Mouse (Mus musculus): ENCODE measurements around the gene Rhbdd1. TPM values are rescaled to one million over a fixed set of nuclear protein-coding genes. Genes with fewer than 3 reads are reported as not detected.

The Rhbdd1 gene
- polyA plus RNA-seq, 1 experiment from 2014 or later: 8.8 TPM

DNA sequence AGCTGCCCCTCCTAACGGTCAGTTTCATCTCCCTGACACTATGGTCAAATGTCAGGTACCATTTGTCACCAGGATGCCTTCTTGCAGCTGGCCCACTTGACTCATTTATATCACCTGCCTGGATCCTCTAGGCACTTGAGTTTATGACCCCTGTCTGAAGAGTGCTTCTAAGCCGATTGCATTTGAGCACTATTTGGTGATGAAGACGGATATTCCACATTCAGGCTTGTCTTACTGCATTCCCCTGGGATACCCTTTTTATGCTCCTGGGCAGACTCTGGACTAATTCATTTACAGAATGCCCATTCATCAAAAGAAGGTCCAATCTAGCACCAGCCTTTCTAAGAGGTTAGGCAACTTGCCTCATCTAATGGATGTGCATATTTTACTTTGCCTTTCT is 11.8 kb upstream of the Rhbdd1 start:
- no peaks in the 10 kb centered on the region for H3K27me3 ChIP-seq (ENCODE audit: low read depth, poor library complexity, severe bottlenecking)
- 90% methylated on average over 3 of the region's 3 CpGs for WGBS
- H3K4me3 ChIP-seq: no peak overlapping the region
- H3K9me3 ChIP-seq (replicated peaks): no peaks in the 10 kb centered on the region
- DNase-seq (ENCODE audit: low spot score): no peak
- H3K4me1 ChIP-seq: no peaks in the 10 kb centered on the region
- no peaks in the 10 kb centered on the region for H3K36me3 ChIP-seq
- no peak overlapping the region for H3K27ac ChIP-seq (replicated peaks)

DNA sequence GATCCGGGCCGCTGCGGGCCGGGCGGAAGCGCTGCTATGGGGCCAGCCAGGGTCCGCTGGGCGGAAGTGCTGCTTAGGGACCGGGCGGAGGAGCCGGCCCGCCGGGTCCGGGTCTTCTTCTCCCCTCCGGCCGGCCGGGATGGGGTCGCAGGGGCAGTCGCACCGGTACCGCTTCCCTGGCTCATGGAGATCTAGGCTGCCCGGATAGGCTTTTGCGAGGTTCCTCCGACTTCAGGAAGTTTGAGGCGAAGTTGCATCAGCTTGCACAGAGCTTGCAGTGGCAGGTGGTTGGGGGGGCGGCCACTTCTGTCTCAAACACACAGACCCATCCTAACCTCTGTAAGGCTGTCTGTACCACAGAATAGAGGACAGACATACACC is 484 bp downstream of the Rhbdd1 start:
- Histone ChIP-seq H3K9me3 (replicated peaks) (no peaks in the 10 kb centered on the region), H3K27me3 (ENCODE audit: low read depth, poor library complexity, severe bottlenecking) (peaks cover 11% of the 10 kb centered on the region; the same call in 1 of the 2 replicates), H3K27ac (replicated peaks) (peak overlapping the region; percentile 97), H3K4me3 (peak overlapping the region; percentile 89), H3K4me1 (peaks cover 38% of the 10 kb centered on the region), H3K36me3 (no peaks in the 10 kb centered on the region)
- no peak for DNase-seq (ENCODE audit: low spot score)
- WGBS: under 1% methylated on average over 26 of the region's 26 CpGs

DNA sequence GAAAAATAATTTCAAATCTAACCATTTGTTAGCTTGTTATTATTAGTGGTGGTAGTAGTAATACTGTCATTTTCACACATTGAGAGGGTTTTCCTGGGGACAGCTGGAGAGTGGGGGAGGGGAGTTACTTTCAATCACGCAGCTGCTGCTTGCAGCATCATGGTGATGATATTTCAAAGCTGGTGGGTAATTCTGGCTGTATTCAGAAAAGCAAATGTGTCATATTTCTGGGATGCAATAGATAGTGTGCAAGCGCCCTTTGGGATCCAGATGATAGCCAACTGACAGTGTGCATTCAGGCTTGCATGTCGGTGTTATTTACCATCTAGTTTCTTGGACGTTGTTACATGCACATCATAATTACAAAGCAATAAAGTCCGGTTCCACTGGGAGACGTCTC is 4.2 kb downstream of the Rhbdd1 start:
- WGBS: 81% methylated on average over 6 of the region's 6 CpGs
- H3K4me3 ChIP-seq: no peak overlapping the region
- H3K36me3 ChIP-seq: no peaks in the 10 kb centered on the region
- peaks cover 48% of the 10 kb centered on the region for H3K4me1 ChIP-seq
- no peaks in the 10 kb centered on the region for H3K27me3 ChIP-seq (ENCODE audit: low read depth, poor library complexity, severe bottlenecking)
- DNase-seq (ENCODE audit: low spot score): no peak
- peak overlapping the region; percentile 33 for H3K27ac ChIP-seq (replicated peaks)
- H3K9me3 ChIP-seq (replicated peaks): no peaks in the 10 kb centered on the region

DNA sequence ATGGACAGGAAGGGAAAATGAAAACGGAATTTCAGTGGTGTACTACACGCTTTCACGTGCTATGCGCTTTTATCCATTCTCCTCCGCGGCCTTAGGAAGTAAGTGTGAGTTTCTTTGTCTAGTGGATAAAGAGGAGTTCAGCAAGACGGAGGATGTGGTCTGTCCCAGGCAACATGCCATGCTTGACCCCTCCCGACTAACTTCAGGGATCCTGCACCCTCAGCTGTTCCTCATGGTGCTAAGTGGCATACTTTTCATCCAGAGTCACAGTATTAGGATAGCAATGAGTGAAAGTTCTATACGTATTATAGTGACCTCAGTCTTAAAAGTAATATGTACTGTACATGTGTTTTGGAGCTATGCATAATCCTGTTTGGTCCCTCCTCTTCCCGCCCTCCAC is 4.6 kb downstream of the Rhbdd1 start:
- no peak overlapping the region for H3K4me3 ChIP-seq
- no peaks in the 10 kb centered on the region for H3K36me3 ChIP-seq
- DNase-seq (ENCODE audit: low spot score): no peak
- peaks cover 45% of the 10 kb centered on the region for H3K4me1 ChIP-seq
- H3K9me3 ChIP-seq (replicated peaks): no peaks in the 10 kb centered on the region
- H3K27me3 ChIP-seq (ENCODE audit: low read depth, poor library complexity, severe bottlenecking): no peaks in the 10 kb centered on the region
- peak overlapping the region; percentile 33 for H3K27ac ChIP-seq (replicated peaks)
- whole genome bisulfite sequencing: 77% methylated on average over 10 of the region's 10 CpGs

DNA sequence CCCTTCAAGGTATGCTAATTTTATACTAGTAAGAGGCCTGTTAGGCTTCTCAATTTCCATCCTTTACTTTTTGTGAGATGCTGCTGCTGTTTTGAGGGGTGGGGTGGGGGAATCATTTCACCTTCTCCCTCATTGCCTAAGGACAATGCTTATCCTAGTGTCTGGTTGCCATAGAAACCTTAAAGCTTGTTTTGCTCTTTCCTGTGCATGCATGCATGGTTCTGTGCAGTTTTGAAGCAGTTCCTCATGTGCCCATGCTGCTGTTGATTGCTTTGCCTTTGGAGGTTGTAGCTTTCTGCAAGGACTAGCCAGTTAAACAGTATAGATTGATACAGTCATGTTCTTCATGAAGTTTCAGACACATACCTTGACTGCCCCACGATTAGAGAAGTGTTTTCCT is 5.2 kb downstream of the Rhbdd1 start:
- H3K27me3 ChIP-seq (ENCODE audit: low read depth, poor library complexity, severe bottlenecking): no peaks in the 10 kb centered on the region
- no peaks in the 10 kb centered on the region for H3K36me3 ChIP-seq
- H3K4me3 ChIP-seq: no peak overlapping the region
- WGBS: 73% methylated on average over 1 of the region's 1 CpGs
- no peak overlapping the region for H3K27ac ChIP-seq (replicated peaks)
- H3K9me3 ChIP-seq (replicated peaks): no peaks in the 10 kb centered on the region
- no peak for DNase-seq (ENCODE audit: low spot score)
- peaks cover 41% of the 10 kb centered on the region for H3K4me1 ChIP-seq

DNA sequence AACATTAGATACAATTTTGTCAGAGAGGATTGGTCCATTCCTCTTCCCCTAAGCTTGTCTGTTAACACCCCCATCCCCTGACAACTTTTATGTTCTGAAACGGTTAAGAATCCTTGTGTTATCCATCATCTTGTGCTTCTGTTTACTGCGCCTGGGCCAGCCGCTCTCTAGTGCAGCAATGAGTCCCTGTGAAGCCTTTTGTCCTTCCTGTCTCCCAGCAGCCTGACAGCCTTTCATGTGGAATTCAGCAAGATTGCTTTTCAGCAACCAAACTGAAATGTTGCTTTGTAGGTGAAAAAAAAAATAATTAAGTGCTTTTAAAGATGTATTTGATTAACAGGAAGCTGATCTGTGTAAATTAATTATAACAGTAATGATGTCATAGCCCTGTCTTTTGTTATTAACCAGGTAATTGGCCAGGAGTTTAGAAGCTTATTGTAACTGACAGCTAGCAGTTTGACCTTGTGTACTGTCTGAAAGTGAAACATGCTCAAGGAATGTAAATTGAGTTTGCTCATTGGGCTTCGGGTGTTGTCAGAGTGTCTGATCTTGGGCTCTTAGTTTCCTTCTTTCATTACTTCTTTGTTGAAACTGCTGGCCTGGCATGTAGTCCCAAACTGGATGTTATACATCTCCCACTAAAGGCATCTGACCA is 8.0 kb downstream of the Rhbdd1 start:
- Histone ChIP-seq H3K27ac (replicated peaks) (no peak overlapping the region), H3K4me1 (peaks cover 30% of the 10 kb centered on the region), H3K4me3 (no peak overlapping the region), H3K27me3 (ENCODE audit: low read depth, poor library complexity, severe bottlenecking) (no peaks in the 10 kb centered on the region), H3K9me3 (replicated peaks) (no peaks in the 10 kb centered on the region), H3K36me3 (no peaks in the 10 kb centered on the region)
- no peak for DNase-seq (ENCODE audit: low spot score)
- 59% methylated on average over 4 of the region's 4 CpGs for WGBS

DNA sequence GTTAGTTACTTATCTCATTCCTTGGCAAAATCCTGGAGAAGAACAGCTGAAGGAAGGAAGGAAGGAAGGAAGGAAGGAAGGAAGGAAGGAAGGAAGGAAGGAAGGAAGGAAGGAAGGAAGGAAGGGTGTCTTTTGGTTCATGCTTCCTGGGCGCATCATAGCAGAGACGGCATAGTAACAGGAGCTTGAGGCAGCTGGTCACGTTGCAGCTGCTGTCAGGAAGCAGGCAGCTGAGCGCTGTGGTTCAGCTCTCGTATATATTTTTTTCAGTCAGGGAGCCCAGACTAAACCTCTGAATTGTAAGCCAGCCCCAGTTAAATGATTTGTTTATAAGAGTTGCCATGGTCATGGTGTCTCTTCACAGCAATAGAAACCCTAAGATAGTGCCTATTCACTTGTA is 9.9 kb downstream of the Rhbdd1 start:
- DNase-seq (ENCODE audit: low spot score): no peak
- no peaks in the 10 kb centered on the region for H3K36me3 ChIP-seq
- H3K4me1 ChIP-seq: peaks cover 27% of the 10 kb centered on the region
- no peaks in the 10 kb centered on the region for H3K27me3 ChIP-seq (ENCODE audit: low read depth, poor library complexity, severe bottlenecking)
- H3K9me3 ChIP-seq (replicated peaks): no peaks in the 10 kb centered on the region
- H3K4me3 ChIP-seq: no peak overlapping the region
- WGBS: 91% methylated on average over 5 of the region's 5 CpGs
- no peak overlapping the region for H3K27ac ChIP-seq (replicated peaks)

DNA sequence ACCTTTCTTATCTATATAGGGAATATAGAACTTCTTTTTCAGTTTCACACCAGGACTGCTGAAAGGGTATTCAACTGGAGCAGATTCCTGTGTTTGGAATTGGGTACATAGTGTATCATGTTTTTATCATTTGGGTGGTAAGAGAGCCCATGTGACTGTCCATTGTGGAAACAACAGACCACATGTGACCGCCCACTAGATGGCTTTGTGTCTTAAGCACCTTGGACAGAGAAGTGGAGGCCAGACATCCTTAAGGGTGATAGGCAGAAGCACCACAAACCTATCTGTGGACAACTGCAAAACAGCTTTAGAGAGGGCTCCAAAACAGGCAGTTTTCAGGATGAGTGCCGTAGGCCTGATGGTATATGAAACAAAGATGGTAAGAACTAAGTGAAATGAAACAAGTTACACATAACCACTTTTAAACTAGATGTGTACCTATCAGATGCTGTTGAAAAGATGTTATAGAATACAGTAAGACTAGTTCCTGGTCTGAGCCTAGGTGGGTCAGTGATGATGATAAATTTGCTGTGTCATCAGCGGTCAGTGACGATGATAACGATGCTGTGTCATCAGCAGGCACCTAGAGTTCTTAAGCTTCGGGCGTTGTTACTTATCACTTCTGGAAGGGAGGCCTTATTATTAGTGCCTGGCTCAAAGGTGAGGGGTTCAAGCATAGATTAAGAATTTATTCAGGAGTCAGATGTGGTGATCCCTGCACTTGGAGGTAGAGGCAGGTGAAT is 12.0 kb downstream of the Rhbdd1 start:
- WGBS: 94% methylated on average over 7 of the region's 7 CpGs

DNA sequence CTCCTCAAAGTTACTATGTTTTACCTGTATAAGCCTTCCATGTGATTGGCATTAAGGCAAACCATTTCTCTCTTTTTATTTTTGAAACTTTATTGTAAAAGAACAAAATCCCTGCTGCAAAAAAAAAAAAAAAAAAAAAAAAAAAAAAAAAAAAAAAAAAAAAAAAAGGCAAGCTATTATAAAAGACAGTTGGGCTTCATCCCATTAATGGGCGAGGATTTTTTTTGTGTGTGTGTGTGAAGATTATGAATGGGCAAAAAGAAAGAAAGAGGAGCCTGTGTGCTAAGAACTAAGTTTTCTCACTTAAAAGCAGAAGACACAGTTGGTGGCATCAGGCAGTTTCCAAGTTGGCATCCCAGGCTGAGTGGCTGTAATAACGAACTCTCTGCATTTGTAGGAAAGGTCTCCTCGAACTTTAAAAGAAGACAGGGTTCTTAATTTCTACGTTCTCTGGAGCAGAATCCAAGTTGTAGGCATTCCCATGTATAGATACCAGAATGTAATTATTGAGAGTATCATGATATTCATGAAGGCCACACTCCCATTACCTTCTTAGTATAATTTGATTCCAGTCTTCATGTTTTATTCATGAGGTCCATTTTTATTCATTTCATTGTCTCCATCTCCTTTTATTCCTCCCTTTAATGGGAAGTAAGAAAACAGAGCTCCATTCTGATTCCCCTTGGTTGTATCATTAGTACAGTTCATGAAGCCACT is 13.1 kb downstream of the Rhbdd1 start:
- no peak for DNase-seq (ENCODE audit: low spot score)
- Histone ChIP-seq H3K9me3 (replicated peaks) (no peaks in the 10 kb centered on the region), H3K4me1 (peaks cover 13% of the 10 kb centered on the region), H3K36me3 (no peaks in the 10 kb centered on the region), H3K27me3 (ENCODE audit: low read depth, poor library complexity, severe bottlenecking) (no peaks in the 10 kb centered on the region), H3K4me3 (no peak overlapping the region), H3K27ac (replicated peaks) (no peak overlapping the region)
- WGBS: 74% methylated on average over 4 of the region's 4 CpGs

More for the DNA sequence above, 12.0 kb downstream of the Rhbdd1 start:
- no peak overlapping the region for H3K4me3 ChIP-seq
- H3K4me1 ChIP-seq: peaks cover 21% of the 10 kb centered on the region
- H3K27me3 ChIP-seq (ENCODE audit: low read depth, poor library complexity, severe bottlenecking): no peaks in the 10 kb centered on the region
- H3K27ac ChIP-seq (replicated peaks): no peak overlapping the region
- DNase-seq (ENCODE audit: low spot score): no peak
- H3K9me3 ChIP-seq (replicated peaks): no peaks in the 10 kb centered on the region
- no peaks in the 10 kb centered on the region for H3K36me3 ChIP-seq

DNA sequence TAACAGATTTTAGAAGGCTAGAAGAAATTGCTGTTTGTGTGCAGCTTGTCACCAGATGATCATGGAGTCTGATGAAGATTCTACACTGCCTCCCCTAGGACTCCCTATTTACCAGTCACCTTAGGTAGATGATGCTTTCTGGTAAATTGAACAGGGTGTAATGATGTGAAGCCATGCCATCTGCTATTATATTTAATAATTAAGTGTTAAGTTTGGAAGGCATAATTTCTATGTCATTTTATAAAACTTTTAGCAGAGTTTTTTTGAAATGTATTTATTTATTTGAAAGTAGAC is 13.6 kb downstream of the Rhbdd1 start:
- H3K4me1 ChIP-seq: peaks cover 11% of the 10 kb centered on the region
- H3K27ac ChIP-seq (replicated peaks): no peak overlapping the region
- no peak for DNase-seq (ENCODE audit: low spot score)
- H3K4me3 ChIP-seq: no peak overlapping the region
- H3K9me3 ChIP-seq (replicated peaks): no peaks in the 10 kb centered on the region
- H3K36me3 ChIP-seq: no peaks in the 10 kb centered on the region
- no peaks in the 10 kb centered on the region for H3K27me3 ChIP-seq (ENCODE audit: low read depth, poor library complexity, severe bottlenecking)

DNA sequence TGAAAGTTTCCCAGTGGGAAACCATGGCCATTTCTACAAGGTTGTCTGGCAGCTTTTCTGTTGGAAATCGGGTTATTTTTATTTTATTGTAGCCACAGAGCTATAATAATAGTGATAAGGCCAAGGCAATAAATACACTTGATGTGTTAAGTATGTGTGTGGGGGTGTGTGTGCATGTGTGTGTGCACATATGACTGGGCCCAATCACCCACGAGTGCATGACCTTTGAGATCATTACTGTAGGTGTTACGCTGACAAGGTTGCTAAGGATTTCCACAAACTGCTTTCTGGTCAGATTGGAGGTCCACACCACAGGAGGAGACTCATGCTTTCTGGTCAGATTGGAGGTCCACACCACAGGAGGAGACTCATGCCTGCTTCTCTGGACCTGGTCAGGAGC is 18.3 kb downstream of the Rhbdd1 start:
- Histone ChIP-seq H3K9me3 (replicated peaks) (no peaks in the 10 kb centered on the region), H3K4me1 (peaks cover 17% of the 10 kb centered on the region), H3K27ac (replicated peaks) (no peak overlapping the region), H3K4me3 (no peak overlapping the region), H3K27me3 (ENCODE audit: low read depth, poor library complexity, severe bottlenecking) (no peaks in the 10 kb centered on the region), H3K36me3 (no peaks in the 10 kb centered on the region)
- WGBS: 94% methylated on average over 3 of the region's 3 CpGs
- no peak for DNase-seq (ENCODE audit: low spot score)

DNA sequence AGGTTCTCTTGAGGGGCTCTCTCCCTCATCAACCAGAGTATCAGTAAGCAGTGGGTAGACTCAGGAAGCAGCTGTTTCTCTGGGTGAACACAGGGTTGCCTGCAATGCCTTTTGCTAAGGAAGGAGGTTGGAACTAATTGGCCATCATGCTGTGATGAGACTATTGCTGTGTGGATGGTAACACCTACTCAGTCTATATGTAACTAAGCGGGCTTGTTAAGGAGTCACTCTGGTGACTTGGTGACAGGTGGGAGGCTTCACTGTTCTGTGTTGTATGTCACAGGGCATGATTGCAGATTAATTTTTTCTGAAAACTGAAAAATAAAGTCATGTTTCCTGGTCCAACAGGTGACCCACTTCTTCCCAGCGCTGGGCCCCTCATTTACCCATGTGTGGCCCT is 36.8 kb downstream of the Rhbdd1 start:
- no peak overlapping the region for H3K27ac ChIP-seq (replicated peaks)
- no peak overlapping the region for H3K4me3 ChIP-seq
- H3K36me3 ChIP-seq: no peaks in the 10 kb centered on the region
- no peaks in the 10 kb centered on the region for H3K4me1 ChIP-seq
- 94% methylated on average over 2 of the region's 2 CpGs for WGBS
- no peaks in the 10 kb centered on the region for H3K27me3 ChIP-seq (ENCODE audit: low read depth, poor library complexity, severe bottlenecking)
- DNase-seq (ENCODE audit: low spot score): no peak
- no peaks in the 10 kb centered on the region for H3K9me3 ChIP-seq (replicated peaks)

DNA sequence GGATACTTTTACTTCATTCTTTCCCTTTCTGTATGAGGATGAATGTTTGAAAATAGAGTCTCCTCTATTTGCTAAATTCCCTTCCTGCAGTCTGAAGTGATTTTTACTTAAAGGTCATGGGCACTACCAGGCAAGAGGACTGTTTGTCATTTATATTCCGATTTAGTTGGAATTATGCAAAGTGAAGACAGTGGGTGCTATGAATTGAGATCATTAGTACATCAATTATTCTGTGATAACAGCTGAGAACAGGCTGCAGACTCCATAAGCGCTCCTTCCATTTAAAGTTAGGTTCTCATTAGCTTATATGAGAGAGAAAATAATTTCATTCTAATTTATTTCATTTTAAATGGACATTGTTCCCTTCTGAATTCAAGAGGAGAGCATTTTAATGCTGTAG is 37.5 kb downstream of the Rhbdd1 start:
- WGBS: 92% methylated on average over 2 of the region's 2 CpGs
- Histone ChIP-seq H3K4me1 (no peaks in the 10 kb centered on the region), H3K27me3 (ENCODE audit: low read depth, poor library complexity, severe bottlenecking) (no peaks in the 10 kb centered on the region), H3K36me3 (no peaks in the 10 kb centered on the region), H3K9me3 (replicated peaks) (no peaks in the 10 kb centered on the region), H3K4me3 (no peak overlapping the region), H3K27ac (replicated peaks) (no peak overlapping the region)
- DNase-seq (ENCODE audit: low spot score): no peak

Measured in midbrain, embryonic 10.5 days (tissue).